Mouse (Mus musculus) lung, postnatal 4 days (tissue): ENCODE measurements at regions not wholly inside any gene's neighbourhood (a gene's known extent, or its start where the extent isn't known, plus 50 kb on each side); places are given as distances from the start of the nearest gene placed in this dataset.

Experiments used
- DNase-seq, 2 experiments: peaks; one replicate each; pipeline ENCODE4 v3.0.0; 2021

GRCm38 (mm10) chr2:46678366-46678765, 1561.2 kb upstream of the Zeb2 start:
- no peak for DNase-seq

- DNase-seq: no peak
Observed at GRCm38 (mm10) chr2:46669517-46670291, 1552.5 kb upstream of the Zeb2 start.

GRCm38 (mm10) chr2:46666990-46667337, 1549.8 kb upstream of the Zeb2 start:
- no peak for DNase-seq

- DNase-seq: no peak
Observed at GRCm38 (mm10) chr2:46666084-46666989, 1549.1 kb upstream of the Zeb2 start.

GRCm38 (mm10) chr2:46661876-46662275, 1544.7 kb upstream of the Zeb2 start:
- DNase-seq: no peak

- DNase-seq: no peak
Observed at GRCm38 (mm10) chr2:46660577-46660976, 1543.4 kb upstream of the Zeb2 start.

- no peak for DNase-seq
Observed at GRCm38 (mm10) chr2:46655289-46655688, 1538.1 kb upstream of the Zeb2 start.

- no peak for DNase-seq
Observed at GRCm38 (mm10) chr2:46652616-46653015, 1535.4 kb upstream of the Zeb2 start.

GRCm38 (mm10) chr2:46646366-46646765, 1529.2 kb upstream of the Zeb2 start:
- DNase-seq: no peak

- no peak for DNase-seq
Observed at GRCm38 (mm10) chr2:46609217-46609616, 1492.0 kb upstream of the Zeb2 start.

GRCm38 (mm10) chr2:46581773-46582172, 1464.6 kb upstream of the Zeb2 start:
- DNase-seq: no peak

- DNase-seq: no peak
Observed at GRCm38 (mm10) chr2:46570416-46570815, 1453.2 kb upstream of the Zeb2 start.

- DNase-seq: no peak
Observed at GRCm38 (mm10) chr2:46533395-46533794, 1416.2 kb upstream of the Zeb2 start.

- no peak for DNase-seq
Observed at GRCm38 (mm10) chr2:46530686-46531085, 1413.5 kb upstream of the Zeb2 start.

- DNase-seq: no peak
Observed at GRCm38 (mm10) chr2:46525223-46525622, 1408.0 kb upstream of the Zeb2 start.

GRCm38 (mm10) chr2:46524625-46525024, 1407.4 kb upstream of the Zeb2 start:
- DNase-seq: no peak

GRCm38 (mm10) chr2:46521147-46521965, 1404.2 kb upstream of the Zeb2 start:
- DNase-seq: no peak

GRCm38 (mm10) chr2:46512237-46513028, 1395.2 kb upstream of the Zeb2 start:
- DNase-seq: no peak

GRCm38 (mm10) chr2:46506951-46507350, 1389.8 kb upstream of the Zeb2 start:
- no peak for DNase-seq

- DNase-seq: peak in 1 of 2 experiments; percentile 25
Observed at GRCm38 (mm10) chr2:46503074-46503473, 1385.9 kb upstream of the Zeb2 start.

GRCm38 (mm10) chr2:46492299-46492698, 1375.1 kb upstream of the Zeb2 start:
- no peak for DNase-seq

- DNase-seq: no peak
Observed at GRCm38 (mm10) chr2:46491081-46491480, 1373.9 kb upstream of the Zeb2 start.
